Mouse (Mus musculus) embryo, embryonic 10 days (tissue): ENCODE data around the gene Gm28305.

Source experiments
- DNase-seq: peaks from one replicate; pipeline ENCODE4 v3.0.0-alpha.2; 2015; ENCODE audit warnings: low spot score

Gene Gm28305

GRCm38 (mm10) chr9:104070863-104071604 is 30.6 kb downstream of the Gm28305 start:
- no peak for DNase-seq

- DNase-seq: peak; percentile 40
Observed at GRCm38 (mm10) chr9:104075808-104076207, 35.3 kb downstream of the Gm28305 start.

GRCm38 (mm10) chr9:104078780-104079179 is 38.3 kb downstream of the Gm28305 start:
- DNase-seq: no peak

- peak; percentile 70 for DNase-seq
Observed at GRCm38 (mm10) chr9:104079379-104079778, 38.9 kb downstream of the Gm28305 start.

GRCm38 (mm10) chr9:104080038-104080437 is 39.6 kb downstream of the Gm28305 start:
- no peak for DNase-seq

- DNase-seq: no peak
Observed at GRCm38 (mm10) chr9:104085730-104086429, 45.4 kb downstream of the Gm28305 start.

- no peak for DNase-seq
Observed at GRCm38 (mm10) chr9:104088555-104088954, 48.1 kb downstream of the Gm28305 start.

GRCm38 (mm10) chr9:104092945-104093344 is 52.5 kb downstream of the Gm28305 start:
- no peak for DNase-seq

- no peak for DNase-seq
Observed at GRCm38 (mm10) chr9:104098256-104098655, 57.8 kb downstream of the Gm28305 start.

- DNase-seq: peak; percentile 3
Observed at GRCm38 (mm10) chr9:104099060-104099459, 58.6 kb downstream of the Gm28305 start.

GRCm38 (mm10) chr9:104100822-104101221 is 60.4 kb downstream of the Gm28305 start:
- DNase-seq: no peak

GRCm38 (mm10) chr9:104101458-104101857 is 61.0 kb downstream of the Gm28305 start:
- no peak for DNase-seq

- no peak for DNase-seq
Observed at GRCm38 (mm10) chr9:104102301-104102700, 61.8 kb downstream of the Gm28305 start.

- no peak for DNase-seq
Observed at GRCm38 (mm10) chr9:104102901-104103300, 62.4 kb downstream of the Gm28305 start.

GRCm38 (mm10) chr9:104104986-104105385 is 64.5 kb downstream of the Gm28305 start:
- no peak for DNase-seq

GRCm38 (mm10) chr9:104106930-104107329 is 66.5 kb downstream of the Gm28305 start:
- no peak for DNase-seq

GRCm38 (mm10) chr9:104107482-104107881 is 67.0 kb downstream of the Gm28305 start:
- no peak for DNase-seq

- DNase-seq: no peak
Observed at GRCm38 (mm10) chr9:104108571-104109143, 68.2 kb downstream of the Gm28305 start.

GRCm38 (mm10) chr9:104109151-104109550 is 68.7 kb downstream of the Gm28305 start:
- DNase-seq: no peak

- DNase-seq: no peak
Observed at GRCm38 (mm10) chr9:104123101-104123500, 82.6 kb downstream of the Gm28305 start.

GRCm38 (mm10) chr9:104123622-104124021 is 83.2 kb downstream of the Gm28305 start:
- DNase-seq: peak; percentile 11
